Mouse (Mus musculus) G1E (cell line): ENCODE measurements around the gene Stom.

Experiments
- CTCF ChIP-seq: IDR thresholded peaks from 2 replicates; pipeline ENCODE4 v1.5.1; 2012; ENCODE audit warnings: low read depth, low read length, inconsistent platforms, mixed read lengths
- GATA1 ChIP-seq: IDR thresholded peaks from 2 replicates; pipeline ENCODE4 v1.6.1; 2012; ENCODE audit warnings: borderline replicate concordance, low read length, inconsistent platforms, mixed read lengths
- GATA2 ChIP-seq: IDR thresholded peaks from 2 replicates; pipeline ENCODE4 v1.6.1; 2012; ENCODE audit warnings: low read depth, low read length, inconsistent platforms, borderline replicate concordance
- TAL1 ChIP-seq: conservative IDR thresholded peaks from 2 replicates; pipeline ENCODE4 v1.6.1; 2012; ENCODE audit warnings: low read depth, low read length, inconsistent platforms, mixed read lengths

- TF ChIP-seq GATA1 (no peak), CTCF (no peak), TAL1 (no peak), GATA2 (no peak)
These were observed 19.2 kb downstream of the Stom start for GRCm38 (mm10) chr2:35317604-35318003.
